Mouse (Mus musculus) ovary, postnatal 36 days (tissue): ENCODE results near the gene Cirbp.
"Not testable (repeated sequence)": the region's sequence is repeated elsewhere in the genome, so short reads cannot be mapped to it uniquely, and the experiment has no call there.

Experiments
- DNase-seq: peaks from one replicate; pipeline ENCODE4 v3.0.0; 2022; ENCODE audit warnings: low spot score, mixed read lengths

Gene Cirbp

DNA sequence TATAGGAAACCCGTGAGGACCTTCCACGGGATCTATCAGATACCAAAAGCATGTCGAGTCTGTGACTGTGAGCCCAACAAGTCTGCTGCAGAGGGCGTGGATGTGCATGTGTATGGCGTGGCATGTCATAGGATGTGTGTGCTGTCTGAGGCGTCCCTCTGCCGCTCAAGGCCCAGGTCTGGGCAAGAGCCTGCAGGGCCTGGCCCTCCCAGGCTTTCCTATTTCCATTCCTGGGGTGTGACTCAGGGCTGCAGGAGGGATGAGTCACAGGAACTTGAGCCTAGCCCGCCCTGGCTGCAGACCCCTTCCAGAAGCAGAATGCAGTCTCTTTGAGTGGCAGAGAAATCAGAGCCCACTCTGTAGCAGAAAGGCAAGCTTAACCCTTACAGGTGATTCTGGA lies 2.1 kb upstream of the Cirbp start:
- DNase-seq: no peak

DNA sequence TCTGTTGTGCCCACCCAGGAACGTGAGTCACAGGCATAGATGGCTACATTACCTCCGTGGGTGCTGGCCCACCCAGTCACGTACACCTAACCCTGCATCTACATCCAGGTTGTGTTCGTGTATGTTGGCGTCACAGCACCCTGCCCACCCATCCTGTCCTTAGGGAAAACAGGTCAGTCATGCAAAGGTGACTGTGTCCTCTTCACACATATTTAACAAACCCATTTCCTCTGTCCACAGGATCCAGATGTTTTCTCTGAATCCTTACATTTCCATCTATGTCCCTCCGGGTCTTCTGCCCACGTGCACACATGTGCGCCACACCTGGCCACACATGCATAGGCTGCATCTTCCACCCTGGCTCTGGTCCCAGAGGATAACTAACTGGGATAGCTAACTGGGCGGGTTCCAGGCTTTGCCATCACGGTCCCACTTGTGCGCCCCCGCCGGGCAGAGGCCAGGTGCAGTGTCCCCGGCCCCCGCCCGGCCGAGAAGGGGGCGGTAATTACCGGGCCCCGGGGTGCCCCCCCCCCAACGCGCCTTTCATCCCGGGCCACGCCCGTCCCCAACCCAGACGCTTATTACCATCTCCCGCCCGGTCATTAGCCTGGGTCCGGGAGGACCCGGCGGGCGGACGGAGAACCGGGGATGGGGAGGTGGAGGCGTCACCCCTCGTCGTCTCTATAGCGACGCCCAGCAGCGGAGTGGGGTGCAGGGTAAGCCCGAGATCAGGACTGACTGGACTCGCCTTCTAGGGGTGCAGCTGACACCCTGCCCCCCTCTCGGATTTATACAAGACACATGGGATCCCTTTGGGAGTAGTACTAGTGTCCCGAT lies 1.4 kb upstream of the Cirbp start:
- DNase-seq: no peak

DNA sequence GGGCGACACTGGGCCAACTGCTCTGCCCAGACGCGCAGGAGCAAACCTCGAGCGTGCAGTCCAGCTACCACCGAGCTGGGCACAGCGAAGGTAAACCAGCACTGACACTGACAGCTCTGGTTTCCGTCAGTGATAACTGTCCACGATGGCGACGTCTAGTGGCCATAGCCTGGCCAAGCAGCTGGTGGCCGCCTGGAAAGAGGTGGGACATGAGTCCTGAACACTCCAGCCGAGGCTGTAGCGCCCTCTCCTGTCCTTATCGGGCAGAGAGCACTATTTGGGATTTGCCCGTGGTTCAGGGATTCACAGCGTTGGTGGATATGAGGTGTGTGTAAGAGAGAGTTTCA lies 814 bp upstream of the Cirbp start:
- peak; percentile 95 for DNase-seq

DNA sequence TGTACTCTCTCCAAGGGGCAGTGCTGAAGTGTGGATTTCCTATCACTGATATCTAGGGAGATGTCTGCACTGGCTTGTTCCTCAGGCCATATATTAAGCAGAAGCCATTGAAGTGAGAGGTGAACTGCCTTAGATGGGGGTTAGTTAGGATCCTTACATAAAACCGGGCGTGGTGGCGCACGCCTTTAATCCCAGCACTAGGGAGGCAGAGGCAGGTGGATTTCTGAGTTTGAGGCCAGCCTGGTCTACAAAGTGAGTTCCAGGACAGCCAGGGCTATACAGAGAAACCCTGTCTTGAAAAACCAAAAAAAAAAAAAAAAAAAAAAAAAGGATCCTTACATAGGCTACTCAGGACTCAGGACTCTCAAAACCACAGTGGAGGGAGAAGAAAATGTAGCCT lies 351 bp downstream of the Cirbp start:
- DNase-seq: not testable (repeated sequence)

DNA sequence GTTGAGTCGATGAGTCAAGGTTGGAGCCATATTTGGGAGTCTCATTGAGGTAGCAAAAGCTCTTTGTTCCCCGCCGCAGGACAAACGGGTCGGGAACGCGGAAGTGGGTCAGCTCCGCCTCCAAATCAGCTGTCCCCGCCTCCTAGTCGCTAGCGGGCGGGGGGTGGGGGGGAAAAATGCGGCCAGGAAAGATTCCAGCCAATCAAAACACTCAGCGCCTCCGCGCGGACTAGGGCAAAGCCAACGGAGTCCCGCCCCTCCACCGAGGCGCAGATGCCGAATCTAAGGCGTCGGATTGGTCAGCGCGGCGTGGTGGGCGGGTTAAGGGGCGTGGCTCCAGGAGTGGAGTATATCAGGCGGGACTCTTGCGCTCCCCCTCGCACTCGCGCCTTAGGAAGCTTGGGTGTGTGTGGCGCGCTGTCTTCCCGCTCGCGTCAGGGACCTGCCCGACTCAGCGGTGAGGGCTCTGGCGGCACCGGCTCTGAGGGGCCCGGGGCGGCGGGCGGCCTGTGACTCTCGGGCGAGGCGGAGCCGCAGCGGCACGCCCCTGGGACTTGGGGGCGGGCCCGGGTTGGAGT lies 1.8 kb downstream of the Cirbp start:
- DNase-seq: peak; percentile 98

DNA sequence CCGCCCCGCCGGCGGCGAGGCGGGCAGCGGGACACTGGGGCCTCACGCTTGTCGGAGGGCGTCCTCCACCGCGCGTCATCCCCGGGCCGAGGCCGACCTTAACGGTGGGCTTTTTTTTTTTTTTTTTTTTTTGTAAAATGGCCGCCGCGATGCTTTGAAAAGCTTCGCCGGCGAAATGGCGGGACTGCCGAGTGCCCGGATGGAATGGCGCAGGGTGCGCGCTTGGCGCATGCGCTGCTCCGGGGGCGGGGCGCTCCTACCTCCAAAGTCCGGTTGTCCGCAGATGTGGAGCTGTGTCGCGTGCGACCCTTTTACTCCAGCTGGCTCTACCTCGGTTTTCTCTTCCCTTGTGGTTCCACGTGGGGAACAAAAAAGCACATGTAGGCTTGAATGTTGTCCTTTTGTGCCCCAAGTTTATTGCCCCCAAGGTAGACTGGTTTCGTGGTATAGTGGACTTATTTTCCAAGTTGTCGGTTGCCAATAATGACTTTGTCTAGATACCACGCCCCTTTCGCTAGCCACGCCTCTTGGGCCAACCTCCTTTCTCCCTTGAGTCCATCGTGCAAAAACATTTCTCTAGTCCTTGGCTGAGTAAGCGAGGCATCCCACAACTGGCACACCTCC lies 2.4 kb downstream of the Cirbp start:
- peak; percentile 93 for DNase-seq

DNA sequence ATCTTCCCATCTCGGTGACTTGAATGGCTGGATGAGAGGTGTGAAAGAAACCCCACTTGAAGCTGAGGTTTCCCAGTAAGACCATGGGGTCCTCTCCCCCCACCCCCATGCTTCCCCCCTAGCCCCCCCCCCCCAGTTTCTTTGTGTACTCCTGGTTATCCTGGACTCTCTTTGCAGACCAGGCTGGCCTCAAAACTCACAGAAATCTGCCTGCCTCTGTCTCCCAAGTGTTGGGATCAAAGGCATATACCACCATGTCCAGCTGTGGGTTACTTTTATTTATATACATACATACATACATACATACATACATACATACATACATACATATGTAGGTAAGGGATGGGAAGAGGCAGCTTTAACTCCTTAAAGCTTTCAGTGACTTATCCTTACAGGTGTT lies 3.3 kb downstream of the Cirbp start:
- no peak for DNase-seq

DNA sequence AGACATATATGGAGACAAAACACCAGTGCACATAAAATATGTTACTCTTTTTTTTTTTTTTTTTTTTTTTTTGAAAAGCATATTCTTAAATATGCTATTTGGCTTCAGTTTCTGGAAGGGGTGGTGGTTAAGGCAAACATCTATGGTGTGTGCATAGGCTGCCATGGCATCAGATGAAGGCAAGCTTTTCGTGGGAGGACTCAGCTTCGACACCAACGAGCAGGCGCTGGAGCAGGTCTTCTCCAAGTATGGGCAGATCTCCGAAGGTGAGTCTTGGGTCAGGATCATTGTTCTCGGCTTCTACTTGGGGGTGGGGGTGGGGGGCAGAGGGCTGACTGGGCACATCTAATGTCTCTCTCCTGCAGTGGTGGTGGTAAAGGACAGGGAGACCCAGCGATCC lies 3.9 kb downstream of the Cirbp start:
- DNase-seq: no peak

DNA sequence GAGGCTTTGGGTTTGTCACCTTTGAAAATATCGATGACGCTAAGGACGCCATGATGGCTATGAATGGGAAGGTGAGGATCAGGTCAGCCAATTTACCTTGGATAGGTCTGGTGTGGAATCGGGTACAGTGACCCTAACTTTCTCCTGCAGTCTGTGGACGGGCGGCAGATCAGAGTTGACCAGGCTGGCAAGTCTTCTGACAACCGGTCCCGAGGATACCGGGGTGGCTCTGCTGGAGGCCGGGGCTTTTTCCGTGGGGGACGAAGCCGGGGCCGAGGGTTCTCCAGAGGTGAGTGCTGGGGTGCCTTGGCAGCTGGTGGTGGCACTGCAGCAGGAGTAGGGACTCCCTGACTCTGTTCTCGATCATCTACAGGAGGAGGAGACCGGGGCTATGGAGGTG lies 4.3 kb downstream of the Cirbp start:
- DNase-seq: no peak

DNA sequence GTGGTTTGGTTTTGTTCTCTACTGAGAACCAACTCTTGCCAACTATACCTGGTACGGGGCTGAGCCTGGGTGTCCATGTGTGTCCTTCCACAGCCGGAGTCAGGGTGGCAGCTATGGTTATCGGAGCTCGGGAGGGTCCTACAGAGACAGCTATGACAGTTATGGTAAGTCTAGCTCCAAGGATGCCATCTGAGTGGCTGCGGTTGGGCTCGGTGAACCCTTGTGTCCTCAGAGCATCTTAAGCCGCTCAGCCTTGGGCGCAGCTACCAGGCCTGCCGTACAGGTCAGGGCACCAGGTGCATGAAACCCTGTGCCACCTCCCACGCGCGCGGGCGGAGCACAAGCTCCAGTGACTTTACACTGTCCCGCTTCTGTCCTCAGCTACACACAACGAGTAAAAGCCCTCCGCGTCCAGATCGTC lies 4.8 kb downstream of the Cirbp start:
- DNase-seq: no peak

DNA sequence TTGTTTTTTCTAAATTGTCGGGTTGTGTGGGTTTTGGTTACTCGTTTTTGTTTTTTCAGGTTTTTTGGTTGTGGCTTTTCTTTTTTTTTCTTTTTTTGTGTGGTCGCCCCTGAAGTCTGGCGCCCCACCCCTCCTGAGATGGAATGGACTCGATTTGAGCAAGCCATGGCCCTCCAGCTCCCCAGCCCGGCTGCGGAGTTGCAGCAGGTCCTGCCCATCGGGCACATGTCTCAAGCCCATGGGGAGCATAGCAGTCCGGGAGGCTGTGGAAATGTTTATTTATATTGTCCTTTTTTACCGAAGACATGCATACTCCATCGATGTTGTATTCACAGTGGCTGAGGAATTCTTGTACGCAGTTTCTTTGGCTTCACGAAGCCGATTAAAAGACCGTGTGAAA lies 5.5 kb downstream of the Cirbp start:
- no peak for DNase-seq

DNA sequence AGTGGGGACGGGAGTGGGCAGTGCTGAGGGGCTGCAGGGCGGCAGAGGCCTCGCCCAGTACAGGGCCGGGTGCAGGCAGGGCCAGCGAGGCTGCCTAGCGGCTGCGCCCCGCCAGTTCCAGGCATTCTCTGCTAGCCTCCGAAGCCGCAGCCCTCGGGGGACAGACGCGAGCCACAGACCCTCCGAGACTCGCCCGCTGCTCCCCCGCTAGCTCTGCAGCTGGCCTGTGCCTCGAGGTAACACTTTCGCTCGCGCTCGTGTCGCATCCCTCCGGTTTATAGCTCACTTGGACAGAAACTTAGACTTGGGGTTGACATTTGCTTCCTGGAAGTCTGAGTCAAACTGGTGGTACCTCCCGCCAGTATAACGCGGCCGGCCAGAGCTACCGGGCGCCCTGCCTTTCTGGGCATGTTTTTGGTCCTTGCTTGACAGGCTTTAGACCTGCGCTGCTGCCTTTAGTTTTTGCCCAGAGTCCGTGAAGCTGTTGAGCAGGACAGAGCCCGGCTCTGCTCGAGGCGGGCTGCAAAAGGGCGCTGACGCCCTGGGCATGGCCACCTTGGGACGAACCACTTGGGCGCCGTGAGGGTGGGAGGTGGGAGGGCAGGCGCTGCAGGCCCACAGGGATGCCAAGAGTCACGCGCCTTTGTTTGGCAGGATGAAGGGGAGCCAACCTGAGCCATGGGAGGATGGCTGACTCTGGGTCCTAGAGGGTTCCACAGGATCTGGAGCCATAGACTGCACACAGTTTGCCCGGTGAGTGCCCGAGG lies 6.2 kb downstream of the Cirbp start:
- no peak for DNase-seq

DNA sequence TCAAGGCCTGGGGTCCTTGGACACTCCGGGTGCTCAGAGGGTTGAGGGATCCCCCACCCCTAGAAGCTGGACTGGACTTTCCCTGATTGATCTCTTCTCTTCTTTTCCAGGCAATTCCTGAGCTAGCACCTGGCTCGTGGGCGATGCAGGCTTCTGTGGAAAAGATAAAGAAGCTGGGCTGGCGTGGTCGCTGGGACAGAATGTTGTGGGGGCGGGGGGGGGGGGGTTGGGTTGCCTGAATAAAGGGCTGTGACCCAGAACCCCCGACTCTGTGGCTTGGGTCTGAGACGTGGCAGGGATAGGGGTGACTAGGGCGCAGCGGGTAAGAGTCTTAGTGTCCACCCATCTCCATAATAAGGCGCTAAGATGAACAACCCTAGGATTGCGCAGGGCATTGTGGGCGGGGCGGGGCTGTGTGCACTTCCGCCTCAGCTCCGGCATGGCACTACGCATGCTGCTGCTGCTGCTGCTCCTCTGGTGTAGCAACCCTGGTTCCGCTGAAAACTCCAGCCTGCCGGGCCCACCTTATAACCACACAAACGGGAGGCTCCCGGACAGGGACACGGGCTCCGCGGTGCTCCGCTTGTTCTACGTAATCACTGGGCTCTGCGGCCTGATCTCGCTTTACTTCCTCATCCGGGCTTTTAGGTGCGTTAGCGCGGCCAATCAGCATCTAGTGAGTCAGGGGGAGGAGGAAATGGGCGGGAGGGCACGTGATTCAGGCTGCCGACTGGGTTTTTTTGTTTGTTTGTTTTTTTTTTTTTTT lies 6.9 kb downstream of the Cirbp start, which contains the start of gene 1600002K03Rik:
Gene 1600002K03Rik (plus strand): TSS at position 418 of the 766 bp plus-strand sequence.
- peak; percentile 84 for DNase-seq

DNA sequence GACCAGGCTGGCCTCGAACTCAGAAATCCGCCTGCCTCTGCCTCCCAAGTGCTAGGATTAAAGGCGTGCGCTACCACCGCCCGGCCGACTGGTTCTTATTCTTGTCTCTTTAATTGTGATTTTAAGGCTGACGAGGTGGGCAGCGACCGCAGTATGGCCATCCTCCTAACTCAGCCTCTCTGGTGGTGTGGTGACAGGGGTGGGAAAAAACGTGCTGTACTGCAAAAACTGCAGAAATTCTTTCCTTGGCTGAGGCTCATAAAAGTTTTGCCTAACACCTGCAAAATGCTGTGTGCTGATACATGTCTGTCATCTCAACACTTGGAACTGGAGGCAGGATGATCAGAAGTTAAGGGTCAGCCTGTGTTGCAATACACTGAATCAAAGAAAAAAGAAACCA lies 7.6 kb downstream of the Cirbp start:
- DNase-seq: no peak

DNA sequence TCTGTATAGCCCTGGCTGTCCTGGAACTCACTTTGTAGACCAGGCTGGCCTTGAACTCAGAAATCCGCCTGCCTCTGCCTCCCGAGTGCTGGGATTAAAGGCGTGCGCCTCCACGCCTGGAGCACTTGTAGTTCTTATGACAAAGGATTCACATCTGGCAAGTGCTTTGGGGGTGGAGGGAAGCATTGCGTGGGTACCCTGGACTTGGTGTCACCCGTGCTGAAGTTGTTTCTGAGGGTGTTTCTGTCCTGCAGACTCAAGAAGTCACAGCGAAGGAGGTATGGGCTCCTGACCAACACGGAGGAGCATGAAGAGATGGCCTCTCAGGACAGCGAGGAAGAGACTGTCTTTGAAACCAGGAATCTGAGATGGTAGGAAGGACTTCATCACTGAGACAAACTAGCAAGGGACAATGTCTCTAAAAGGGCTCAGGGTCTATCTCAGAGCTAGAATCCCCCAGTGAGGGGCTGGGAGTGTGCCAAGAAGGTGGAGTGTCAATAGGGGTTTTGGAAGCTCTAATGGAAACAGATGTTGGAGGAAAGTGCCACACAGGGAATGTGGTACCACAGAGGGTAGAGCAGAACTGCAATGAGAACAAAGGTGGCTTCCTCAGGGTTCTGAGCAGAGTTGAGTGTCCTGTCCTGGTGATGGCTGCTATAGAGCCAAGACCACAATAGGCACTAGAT lies 8.3 kb downstream of the Cirbp start:
- no peak for DNase-seq

DNA sequence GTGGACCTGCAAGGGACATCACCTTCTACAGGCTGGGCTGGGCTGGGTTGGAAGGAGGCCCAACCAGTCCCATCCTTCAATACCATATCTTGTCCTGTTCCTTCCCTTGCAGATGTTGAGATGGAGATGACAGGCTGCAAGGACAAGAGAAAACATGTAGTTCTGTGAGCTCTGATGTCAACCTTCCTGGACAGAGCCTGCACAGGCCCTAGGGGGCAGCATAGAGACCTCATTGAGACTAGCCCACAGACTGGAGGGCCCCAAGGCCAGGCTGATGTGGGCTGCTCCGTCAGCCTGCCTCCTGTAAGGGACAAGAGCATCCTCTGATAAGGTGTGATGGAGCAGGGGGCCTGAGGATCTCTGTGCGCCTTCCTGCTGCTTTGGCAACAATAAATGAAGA lies 8.9 kb downstream of the Cirbp start:
- DNase-seq: no peak

DNA sequence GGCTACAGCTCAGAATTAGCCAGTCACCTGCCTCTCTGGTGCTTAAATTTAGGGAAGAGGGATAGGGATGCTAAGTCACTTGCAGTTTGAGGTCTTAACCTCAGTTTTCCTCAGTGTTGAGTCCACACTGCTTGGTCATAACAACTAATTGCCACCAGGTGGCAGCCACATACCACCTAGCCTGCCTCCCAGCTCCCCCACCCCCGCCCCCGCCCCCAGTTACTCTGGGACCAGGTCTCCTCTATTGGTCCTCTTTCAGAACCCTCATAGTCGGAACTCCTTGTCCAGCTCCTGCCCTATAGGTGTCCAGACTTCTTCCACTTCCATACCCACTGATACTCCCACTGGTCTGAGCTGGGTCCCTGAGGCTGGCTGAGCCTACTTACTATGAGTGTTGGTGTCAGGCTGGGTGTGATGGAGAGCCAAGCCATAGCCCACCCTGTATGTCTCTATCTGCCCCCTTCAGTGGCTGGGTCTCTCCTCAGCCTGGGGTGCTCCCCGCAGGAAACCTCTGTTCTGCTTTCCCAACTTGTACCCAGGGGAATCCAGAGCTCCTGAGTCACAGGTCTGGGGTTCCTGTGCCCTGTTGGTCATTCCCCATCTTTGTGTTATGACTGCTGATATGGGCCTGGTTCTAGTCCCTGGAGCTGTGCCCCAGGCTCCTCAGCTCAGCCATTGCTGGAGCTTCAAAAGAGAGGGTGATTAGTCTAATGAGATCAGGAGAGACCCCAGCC lies 9.9 kb downstream of the Cirbp start:
- no peak for DNase-seq

DNA sequence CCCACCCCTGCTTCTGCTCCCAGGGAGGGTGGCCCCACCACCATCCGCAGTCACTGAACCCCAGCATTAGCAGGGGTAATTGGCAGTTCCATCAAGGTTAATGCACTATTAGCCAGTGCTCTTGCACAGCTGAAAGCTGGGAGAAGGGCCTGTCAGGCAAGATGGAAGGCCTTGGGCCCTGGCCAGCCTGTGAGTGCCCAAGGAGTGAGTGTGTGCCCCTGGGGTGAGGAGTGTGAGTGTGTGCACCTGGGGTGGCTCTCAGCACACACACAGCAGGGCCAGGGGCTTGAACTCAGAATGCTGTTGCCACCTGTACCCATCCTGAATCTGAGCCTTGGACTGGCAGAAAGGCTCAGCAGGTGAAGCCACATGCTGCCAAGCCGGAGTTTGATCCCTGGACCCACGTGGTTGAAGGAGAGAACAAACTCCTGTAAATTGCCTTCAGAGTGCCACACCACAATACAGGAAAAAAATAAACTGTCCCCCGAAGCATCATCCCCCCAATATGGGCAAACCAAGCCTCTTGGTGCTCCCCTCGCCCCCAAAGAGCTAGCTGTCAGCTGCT lies 10.6 kb downstream of the Cirbp start:
- DNase-seq: no peak

DNA sequence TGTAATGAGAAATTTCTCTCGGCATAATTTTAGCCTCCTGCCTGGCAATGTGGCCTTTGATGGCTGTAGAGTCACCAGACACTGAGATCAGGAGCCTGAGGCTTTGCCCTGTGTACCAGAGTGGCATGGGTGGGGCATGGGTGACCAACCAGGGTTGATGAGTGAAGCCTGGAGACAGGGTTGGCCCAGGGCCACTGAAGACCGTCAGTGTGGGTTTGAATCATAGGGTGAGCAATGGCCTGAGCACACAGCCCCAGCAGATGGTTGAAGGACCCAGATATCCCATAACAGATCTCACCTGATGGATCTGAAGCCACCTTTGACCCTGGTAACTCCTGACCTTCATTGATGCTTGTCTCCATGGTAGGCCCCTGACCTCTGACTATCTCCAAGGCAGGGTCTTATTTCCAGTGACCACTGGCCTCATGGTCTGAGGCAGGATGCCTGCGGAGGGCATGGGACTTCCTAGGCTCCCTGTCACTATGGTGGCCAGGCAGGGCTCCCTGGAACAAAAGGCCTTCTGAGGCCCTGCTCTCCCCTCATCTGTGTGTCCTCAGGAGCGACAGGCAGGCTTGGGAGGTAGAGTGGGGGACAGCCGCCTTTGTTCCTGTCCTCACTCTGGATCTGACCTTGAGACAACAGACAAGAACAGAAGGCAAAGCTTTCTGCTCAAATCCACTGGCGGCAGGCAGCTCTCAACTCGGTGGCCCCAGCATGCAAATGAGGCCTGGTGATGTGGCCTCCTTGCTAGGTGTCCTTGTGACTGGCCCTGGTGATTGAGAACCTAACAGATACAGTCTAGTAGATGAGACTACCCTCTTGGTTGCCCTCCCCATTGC lies 11.9 kb downstream of the Cirbp start:
- DNase-seq: no peak
